Mouse (Mus musculus) limb, embryonic 12.5 days (tissue): ENCODE measurements around the gene Ubac2. TPM values are rescaled to one million over a fixed set of nuclear protein-coding genes. Genes with fewer than 3 reads are reported as not detected.

Source experiments
- ATAC-seq: fragments of 200-750 bp; cut with Nextera tagmentation; 2 replicates; pipeline ENCODE4 v1.8.0; 2017; ENCODE audit warnings: low read depth, moderate TSS enrichment; ENCODE audit not compliant: insufficient number of reproducible peaks, insufficient read depth, low FRiP score, low TSS enrichment
- H3K27ac ChIP-seq: fragments of 300-500 bp; sonication (generic); 2 replicates; pipeline ENCODE4 v1.5.1; 2016; ENCODE audit warnings: mild to moderate bottlenecking, moderate library complexity
- H3K27me3 ChIP-seq: fragments of 300-500 bp; sonication (generic); 2 replicates; pipeline ENCODE4 v1.6.1; 2016; ENCODE audit warnings: mild to moderate bottlenecking, moderate library complexity
- H3K36me3 ChIP-seq: fragments of 300-500 bp; sonication (generic); 2 replicates; pipeline ENCODE4 v1.6.1; 2016; ENCODE audit warnings: mild to moderate bottlenecking, moderate library complexity
- H3K4me1 ChIP-seq: fragments of 300-500 bp; sonication (generic); replicated peaks from 2 replicates; pipeline ENCODE4 v1.6.1; 2016
- H3K4me2 ChIP-seq: fragments of 300-500 bp; sonication (generic); 2 replicates; pipeline ENCODE4 v1.6.1; 2016; ENCODE audit warnings: mild to moderate bottlenecking, moderate library complexity
- H3K4me3 ChIP-seq: fragments of 300-500 bp; sonication (generic); replicated peaks from 2 replicates; pipeline ENCODE4 v1.5.1; 2016; ENCODE audit warnings: mild to moderate bottlenecking
- H3K9ac ChIP-seq: fragments of 300-500 bp; sonication (generic); replicated peaks from 2 replicates; pipeline ENCODE4 v1.6.1; 2016; ENCODE audit warnings: mild to moderate bottlenecking, moderate library complexity
- H3K9me3 ChIP-seq: fragments of 300-500 bp; sonication (generic); 2 replicates; pipeline ENCODE4 v1.6.1; 2016; ENCODE audit warnings: mild to moderate bottlenecking, moderate library complexity
- WGBS: fragments of 180-500 bp; shearing (Covaris S2); methylation state at CpG from one replicate; pipeline ENCODE4 v1.1.7; 2016; 5-methylcytosine and 5-hydroxymethylcytosine counted together
- polyA plus RNA-seq: library from polyadenylated mRNA; unstranded; fragments of >200 nt; fragmentation: Nextera tagmentation; extraction: Ambion mirVana; gene quantifications from 2 replicates; pipeline ENCODE4 v1.2.1, GENCODE M21; 2016

The Ubac2 gene
- polyA plus RNA-seq, 1 experiment from 2014 or later = 63.1 TPM

DNA sequence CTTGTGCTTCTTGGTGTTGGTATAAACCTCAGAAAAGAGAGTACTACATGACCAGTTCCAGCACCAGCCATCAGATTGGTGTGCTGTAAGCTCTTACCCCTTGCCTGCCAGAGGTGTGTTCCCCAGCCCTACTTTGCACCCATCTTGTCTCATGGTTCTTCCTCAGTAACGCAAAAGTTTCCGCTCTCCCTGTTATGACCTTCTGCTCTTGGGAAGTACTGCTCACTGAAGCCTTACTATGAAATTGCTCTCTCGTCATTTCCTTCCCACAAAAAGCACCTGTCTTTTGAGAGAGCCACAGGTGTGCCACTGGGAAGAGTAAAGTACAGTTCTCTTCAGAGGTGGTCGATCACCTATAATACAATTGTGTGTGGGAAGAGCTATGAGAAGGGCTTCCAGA, 151.4 kb downstream of the Ubac2 start:
- Histone ChIP-seq H3K4me1 (no peaks in the 10 kb centered on the region), H3K27ac (no peak overlapping the region), H3K4me3 (no peak overlapping the region), H3K9ac (no peak overlapping the region), H3K36me3 (no peaks in the 10 kb centered on the region), H3K4me2 (no peak overlapping the region), H3K27me3 (no peaks in the 10 kb centered on the region), H3K9me3 (no peaks in the 10 kb centered on the region)
- 88% methylated on average over 4 of the region's 4 CpGs for WGBS
- ATAC-seq = no peak

DNA sequence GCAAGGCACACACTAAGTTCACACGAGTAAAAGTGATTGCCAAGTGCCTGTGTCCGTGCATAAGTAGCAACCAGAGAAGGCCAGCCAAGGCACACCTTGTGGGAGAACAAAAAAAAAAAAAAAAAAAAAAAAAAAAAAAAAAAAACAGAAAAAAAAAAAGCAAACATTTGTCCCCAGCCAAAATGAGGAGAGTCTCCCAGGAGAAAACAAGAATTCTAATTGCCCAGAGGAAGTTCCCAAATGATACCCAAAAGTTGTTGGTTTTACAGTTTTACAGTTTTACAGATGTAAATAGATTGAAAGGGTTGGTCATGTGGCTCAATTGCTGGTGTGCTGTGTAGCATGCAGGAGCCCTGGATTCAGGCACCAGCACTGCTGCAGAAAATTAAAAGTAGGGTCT, 153.6 kb downstream of the Ubac2 start:
- H3K9ac ChIP-seq = no peak overlapping the region

DNA sequence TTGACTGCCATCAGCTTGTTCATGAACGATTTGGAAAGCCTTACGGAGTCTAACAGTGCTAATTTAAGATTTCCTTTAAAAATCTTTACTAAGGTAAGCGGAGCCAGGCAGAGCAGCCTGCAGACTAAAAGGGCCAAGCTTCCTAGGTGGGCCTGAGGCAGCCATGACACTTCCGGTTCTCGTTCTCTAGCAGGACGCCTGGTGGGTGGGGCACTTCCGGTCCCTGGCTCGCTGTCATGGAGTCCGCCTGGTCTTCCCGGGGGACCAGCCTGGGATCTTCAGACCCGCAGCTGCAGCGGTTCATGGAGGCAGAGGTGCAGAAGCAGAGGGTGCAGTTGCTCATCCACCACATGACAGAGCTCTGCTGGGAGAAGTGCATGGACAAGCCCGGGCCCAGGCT, 156.0 kb downstream of the Ubac2 start, which contains the start of gene Timm8a2:
Gene Timm8a2, plus strand, starts transcription at position 224 of the 400 bp plus-strand sequence.
- Histone ChIP-seq H3K9ac (no peak within 1 kb of the TSS), H3K4me3 (no peak within 1 kb of the TSS), H3K27ac (no peak within 1 kb of the TSS), H3K36me3 (no peaks in the 10 kb centered on the region), H3K4me2 (no peak within 1 kb of the TSS), H3K4me1 (no peaks in the 10 kb centered on the region), H3K9me3 (peaks cover 4% of the 10 kb centered on the region; the same call in 1 of the 2 replicates), H3K27me3 (no peaks in the 10 kb centered on the region)
- 92% methylated on average over 13 of the region's 13 CpGs for WGBS
- ATAC-seq = no peak

More for the DNA sequence above, 153.6 kb downstream of the Ubac2 start:
- Histone ChIP-seq H3K4me2 (no peak overlapping the region), H3K27me3 (no peaks in the 10 kb centered on the region), H3K4me3 (no peak overlapping the region), H3K36me3 (no peaks in the 10 kb centered on the region), H3K27ac (no peak overlapping the region), H3K4me1 (no peaks in the 10 kb centered on the region), H3K9me3 (peaks cover 4% of the 10 kb centered on the region; the same call in 1 of the 2 replicates)
- WGBS = 87% methylated on average over 2 of the region's 2 CpGs
- ATAC-seq = no peak

DNA sequence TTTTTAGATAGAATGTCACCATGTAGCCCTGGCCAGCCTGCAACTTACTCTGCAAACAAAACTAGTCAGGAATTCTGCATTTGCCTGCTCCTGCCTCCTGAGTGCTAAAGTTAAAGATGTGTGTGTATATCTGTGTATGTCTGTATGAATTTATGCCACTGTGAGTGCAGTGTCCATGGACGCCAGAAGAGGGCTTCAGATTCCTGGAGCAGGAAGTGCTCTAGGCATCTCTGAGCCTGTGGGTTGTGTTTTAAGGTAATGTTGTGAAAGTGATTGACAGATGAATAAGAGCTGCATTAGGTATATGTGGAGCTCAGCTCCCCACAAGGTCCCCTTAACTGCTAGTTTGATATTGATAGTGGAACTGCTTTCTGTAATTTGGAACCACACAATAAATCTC, 156.8 kb downstream of the Ubac2 start:
- Histone ChIP-seq H3K9me3 (peaks cover 4% of the 10 kb centered on the region; the same call in 1 of the 2 replicates), H3K4me2 (no peak overlapping the region), H3K9ac (no peak overlapping the region), H3K4me1 (no peaks in the 10 kb centered on the region), H3K27ac (no peak overlapping the region), H3K36me3 (no peaks in the 10 kb centered on the region), H3K27me3 (no peaks in the 10 kb centered on the region), H3K4me3 (no peak overlapping the region)
- no peak for ATAC-seq
- 89% methylated on average over 1 of the region's 1 CpGs for WGBS

DNA sequence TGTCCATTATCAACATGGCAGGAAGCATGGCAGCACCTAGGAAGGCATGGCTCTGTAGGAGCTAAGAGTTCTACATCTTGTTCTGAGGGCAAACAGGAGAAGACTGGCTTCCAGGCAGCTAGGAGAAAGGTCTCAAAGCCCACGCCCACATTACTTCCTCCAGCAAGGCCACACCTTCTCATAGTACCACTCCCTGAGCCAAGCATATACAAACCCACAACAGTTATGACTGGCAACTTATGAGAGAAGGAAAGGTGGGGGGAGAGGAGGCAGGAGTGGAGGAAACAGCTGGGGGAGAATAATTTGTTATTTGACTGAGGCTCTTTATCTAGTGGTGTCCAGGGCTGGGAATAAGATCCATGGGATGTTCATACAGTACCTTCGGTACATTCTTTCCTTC, 157.4 kb downstream of the Ubac2 start:
- H3K9me3 ChIP-seq = peaks cover 4% of the 10 kb centered on the region; the same call in 1 of the 2 replicates
- H3K4me2 ChIP-seq = no peak overlapping the region
- ATAC-seq = no peak
- no peak overlapping the region for H3K9ac ChIP-seq
- H3K27me3 ChIP-seq = no peaks in the 10 kb centered on the region
- H3K4me1 ChIP-seq = no peaks in the 10 kb centered on the region
- H3K4me3 ChIP-seq = no peak overlapping the region
- 87% methylated on average over 2 of the region's 2 CpGs for WGBS
- no peak overlapping the region for H3K27ac ChIP-seq
- H3K36me3 ChIP-seq = no peaks in the 10 kb centered on the region

DNA sequence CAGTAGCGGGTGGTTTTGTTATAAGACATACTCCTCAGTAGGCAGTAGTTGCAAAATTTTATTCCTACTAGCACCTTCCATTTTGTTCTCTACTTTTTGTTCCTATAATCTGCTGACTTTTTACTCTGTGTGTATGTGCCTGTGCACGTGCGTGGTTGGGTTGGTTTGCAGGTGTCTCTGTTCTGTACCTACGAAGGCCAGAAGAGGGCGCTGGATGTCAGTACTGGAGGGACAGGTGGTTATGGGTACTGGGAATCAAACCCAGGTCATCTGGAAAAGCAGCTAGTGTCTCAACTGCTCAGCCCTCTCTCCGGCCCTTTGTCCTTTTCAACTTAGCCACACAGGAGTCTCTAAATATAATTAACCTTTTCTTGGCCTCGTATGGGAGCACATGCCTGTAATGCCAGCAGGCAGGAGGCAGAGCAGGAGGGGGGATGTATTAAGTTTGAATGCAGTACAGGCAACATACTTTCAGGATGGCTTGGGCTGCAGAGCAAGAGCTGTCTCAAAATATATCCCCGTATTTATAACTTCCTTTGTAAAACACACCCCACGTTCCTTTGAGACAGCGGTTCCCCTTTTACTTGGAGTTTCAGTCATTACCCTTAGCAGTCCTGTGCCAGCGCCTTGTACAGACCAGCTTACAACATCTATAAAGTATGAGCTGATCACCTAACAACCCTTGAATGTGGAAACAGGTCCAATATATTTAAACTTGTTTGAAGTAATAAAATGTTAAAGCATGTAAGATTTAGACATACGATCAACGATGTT, 160.6 kb downstream of the Ubac2 start:
- Histone ChIP-seq H3K4me1 (0 out of 2 replicates have a peak, but pooled peaks cover 3% of the 10 kb centered on the region), H3K4me3 (no peak overlapping the region), H3K4me2 (no peak overlapping the region), H3K9ac (no peak overlapping the region), H3K27me3 (no peaks in the 10 kb centered on the region), H3K36me3 (no peaks in the 10 kb centered on the region), H3K9me3 (peaks cover 4% of the 10 kb centered on the region; the same call in 1 of the 2 replicates), H3K27ac (no peak overlapping the region)
- 79% methylated on average over 13 of the region's 13 CpGs for WGBS
- no peak for ATAC-seq

DNA sequence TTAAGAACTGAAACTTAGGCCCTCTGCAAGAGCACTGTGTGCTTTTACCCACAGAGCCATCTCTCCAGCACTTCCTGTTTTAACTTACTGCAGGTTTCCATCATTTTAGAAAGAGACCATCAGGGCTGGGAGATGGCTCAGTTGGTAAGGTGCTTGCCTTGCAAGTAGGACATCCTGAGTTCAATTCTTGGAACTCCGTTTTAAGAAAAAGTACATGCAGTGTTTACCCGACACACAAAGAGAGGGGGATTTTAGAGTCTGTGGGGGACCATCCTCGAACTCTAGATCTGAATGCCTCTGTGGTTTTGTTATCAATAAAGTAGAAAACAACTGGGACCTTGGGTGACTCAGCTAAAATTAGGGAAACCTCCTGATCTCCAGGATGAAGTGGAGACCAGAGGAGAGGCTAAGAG, 163.0 kb downstream of the Ubac2 start:
- 95% methylated on average over 3 of the region's 3 CpGs for WGBS
- Histone ChIP-seq H3K4me1 (0 out of 2 replicates have a peak, but pooled peaks cover 3% of the 10 kb centered on the region), H3K27ac (no peak overlapping the region), H3K36me3 (no peaks in the 10 kb centered on the region), H3K4me3 (no peak overlapping the region), H3K9ac (no peak overlapping the region), H3K9me3 (no peaks in the 10 kb centered on the region), H3K27me3 (no peaks in the 10 kb centered on the region), H3K4me2 (no peak overlapping the region)
- no peak for ATAC-seq

DNA sequence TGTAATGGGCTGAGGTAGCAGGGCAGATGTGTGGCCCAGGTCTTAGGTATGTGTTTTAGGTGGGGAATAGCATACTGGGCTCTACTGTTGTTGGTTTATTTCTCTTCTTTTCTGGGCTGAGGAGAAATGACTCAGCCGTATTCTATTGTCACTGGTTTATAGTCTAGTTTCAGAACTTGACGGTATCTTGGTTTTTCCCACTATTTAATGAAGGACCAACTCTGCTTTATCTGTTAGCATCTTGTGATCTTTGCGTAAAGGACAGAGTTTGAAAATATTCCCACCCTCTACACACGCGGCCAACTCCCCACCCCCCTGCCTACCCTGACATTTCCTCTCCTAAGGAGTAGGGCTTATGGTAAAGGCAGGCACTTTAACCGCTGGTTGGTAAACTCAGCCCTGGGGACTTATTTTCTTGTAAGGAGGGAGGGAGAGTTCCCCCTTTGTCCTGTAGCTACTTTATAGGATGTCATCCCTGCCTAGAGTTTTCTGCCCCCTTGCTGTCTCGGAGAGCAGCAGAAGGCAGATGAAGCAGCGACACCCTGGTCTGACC, 163.8 kb downstream of the Ubac2 start:
- 79% methylated on average over 8 of the region's 8 CpGs for WGBS
- Histone ChIP-seq H3K9ac (no peak overlapping the region), H3K36me3 (no peaks in the 10 kb centered on the region), H3K4me2 (no peak overlapping the region), H3K4me1 (0 out of 2 replicates have a peak, but pooled peaks cover 3% of the 10 kb centered on the region), H3K9me3 (no peaks in the 10 kb centered on the region), H3K27ac (no peak overlapping the region), H3K4me3 (no peak overlapping the region), H3K27me3 (no peaks in the 10 kb centered on the region)
- no peak for ATAC-seq

DNA sequence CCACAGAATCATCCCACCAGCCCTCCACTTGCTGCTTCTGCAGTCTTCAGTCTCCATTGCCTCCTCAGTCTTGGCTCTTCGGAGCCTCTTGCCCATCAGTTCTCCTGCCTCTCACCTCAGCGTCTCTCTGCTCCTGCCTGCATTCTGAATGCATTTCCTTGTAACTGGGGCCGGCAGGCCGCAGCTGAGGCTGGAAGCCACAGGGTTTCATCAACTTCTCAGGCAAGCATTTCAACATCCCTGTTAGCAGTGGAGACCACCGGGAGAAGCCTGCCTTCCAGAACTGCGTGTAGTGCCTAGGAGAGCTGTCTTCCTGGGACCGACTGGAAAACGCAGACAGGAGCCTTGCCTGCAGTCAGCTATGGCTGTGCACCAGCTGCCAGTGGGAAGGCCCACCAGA, 169.4 kb downstream of the Ubac2 start:
- H3K9me3 ChIP-seq = no peaks in the 10 kb centered on the region
- 91% methylated on average over 8 of the region's 8 CpGs for WGBS
- no peak overlapping the region for H3K27ac ChIP-seq
- no peak overlapping the region for H3K4me3 ChIP-seq
- H3K36me3 ChIP-seq = no peaks in the 10 kb centered on the region
- H3K27me3 ChIP-seq = no peaks in the 10 kb centered on the region
- H3K9ac ChIP-seq = no peak overlapping the region
- no peak for ATAC-seq
- no peak overlapping the region for H3K4me2 ChIP-seq
- H3K4me1 ChIP-seq = no peaks in the 10 kb centered on the region

DNA sequence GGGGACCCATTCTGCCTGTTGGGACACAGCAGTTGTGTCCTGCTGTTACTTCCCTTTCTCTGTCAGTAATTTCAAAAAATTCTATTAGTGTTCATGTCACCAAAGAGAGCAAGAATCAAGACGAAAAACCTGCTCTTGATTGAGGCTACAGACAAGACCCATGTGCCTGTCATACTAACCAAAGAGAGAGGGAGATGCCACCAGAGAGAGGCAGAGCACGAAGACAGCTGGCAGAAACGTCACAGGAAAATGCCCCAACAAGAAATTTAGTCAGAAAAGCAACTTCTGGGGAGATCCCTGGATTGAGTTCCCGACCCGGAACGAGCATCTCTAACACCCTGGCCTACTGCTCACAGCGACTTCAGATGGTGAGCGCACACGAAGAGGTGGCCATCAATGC, 170.4 kb downstream of the Ubac2 start:
- 84% methylated on average over 9 of the region's 9 CpGs for WGBS
- H3K4me3 ChIP-seq = no peak overlapping the region
- no peak overlapping the region for H3K4me2 ChIP-seq
- ATAC-seq = no peak
- no peaks in the 10 kb centered on the region for H3K36me3 ChIP-seq
- no peaks in the 10 kb centered on the region for H3K27me3 ChIP-seq
- no peaks in the 10 kb centered on the region for H3K4me1 ChIP-seq
- no peak overlapping the region for H3K9ac ChIP-seq
- no peaks in the 10 kb centered on the region for H3K9me3 ChIP-seq
- H3K27ac ChIP-seq = no peak overlapping the region

DNA sequence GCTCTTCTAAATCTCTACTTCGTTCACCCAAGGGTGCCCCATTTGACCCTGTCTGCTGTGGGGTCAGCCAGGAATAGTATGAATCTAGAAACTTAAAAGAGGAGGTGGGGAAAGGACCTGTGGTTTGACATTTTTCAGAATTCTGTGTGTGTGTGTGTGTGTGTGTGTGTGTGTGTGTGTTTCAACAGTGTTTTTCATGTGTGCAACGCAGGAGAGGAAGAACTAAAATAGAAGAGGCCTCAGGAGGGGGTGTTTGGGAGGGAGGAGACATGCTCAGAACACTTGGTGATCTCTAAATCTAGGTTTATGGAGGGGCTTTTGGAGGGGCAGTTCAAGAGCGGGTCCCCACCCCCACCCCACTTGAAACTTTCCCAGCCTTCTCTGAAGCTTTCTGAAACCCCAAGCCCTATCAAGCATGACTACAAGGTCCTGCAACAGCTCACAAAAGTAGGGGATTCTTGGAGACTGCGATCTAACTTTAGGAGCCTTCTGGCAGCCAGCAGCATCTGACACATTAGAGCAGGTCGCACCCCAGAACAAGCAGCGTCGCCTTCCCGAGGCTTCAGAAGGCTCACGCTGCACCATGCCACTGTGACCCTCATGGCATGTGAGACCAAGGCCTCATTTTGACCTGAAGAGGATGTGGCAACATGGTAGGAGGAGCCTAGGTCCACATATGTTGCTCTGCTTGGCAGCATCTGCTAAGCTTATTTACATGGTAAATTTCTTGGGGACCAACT, 174.6 kb downstream of the Ubac2 start:
- Histone ChIP-seq H3K27me3 (no peaks in the 10 kb centered on the region), H3K4me1 (no peaks in the 10 kb centered on the region), H3K9me3 (no peaks in the 10 kb centered on the region), H3K36me3 (no peaks in the 10 kb centered on the region), H3K4me2 (no peak overlapping the region), H3K9ac (no peak overlapping the region), H3K27ac (no peak overlapping the region), H3K4me3 (no peak overlapping the region)
- ATAC-seq = no peak
- 84% methylated on average over 9 of the region's 9 CpGs for WGBS
